Mouse (Mus musculus): Measurements from ENCODE around the gene Slc22a20.

GRCm38 (mm10) chr19:5965280-5965679 lies 20.7 kb downstream of the Slc22a20 start:
- no peak for TF ChIP-seq E2F4 (IDR thresholded peaks at IDR 0.05; ENCODE audit: insufficient read depth)
- no peak for TF ChIP-seq CEBPB (IDR thresholded peaks at IDR 0.05; ENCODE audit: insufficient read depth, poor library complexity, severe bottlenecking)
- TF ChIP-seq POLR2A (IDR thresholded peaks at IDR 0.05; ENCODE audit: insufficient read length, low read depth) = no peak
- TF ChIP-seq POLR2AphosphoS2 (IDR thresholded peaks at IDR 0.05; ENCODE audit: insufficient read length, low read depth) = no peak
